In genomic region chr19:53194751-53195520, GRCm38 (mm10) we compare ENCODE assay signal across 9 mouse cellular contexts. TPM values are rescaled to one million over a fixed set of nuclear protein-coding genes. Genes with fewer than 3 reads are reported as not detected.
A peak's percentile ranks its signal among the peaks of the same experiment; 100 is the strongest.
DNase-seq lines count a peak whose midpoint lies in the region; ATAC-seq and TF ChIP-seq lines count a peak whose summit lies in the region.
"Had no signal": no experiment of that assay in that cellular context is flagged by ENCODE, and none has a peak within 500 bp of the region (broad histone marks: within the 10 kb centered on the region; RNA-seq: fewer than 3 reads in every experiment).

No protein-coding gene starts in this region.

- H3K4me1 ChIP-seq in MEL (ENCODE audit: control insufficient read depth in 1 of 2, insufficient read depth in 2 of 2, low read length in 2 of 2) = peaks cover 36 to 40% of the 10 kb centered on the region in 2 experiments

- peaks cover 4 to 46% of the 10 kb centered on the region in 2 experiments for H3K36me3 ChIP-seq in MEL (ENCODE audit: control insufficient read depth in 1 of 2, insufficient read depth in 2 of 2, low read length in 2 of 2)

- no peak for TF ChIP-seq POLR2A in MEL (IDR thresholded peaks at IDR 0.05; ENCODE audit: control insufficient read depth in 1 of 2, insufficient read depth in 1 of 2, low read depth in 1 of 2, low read length in 2 of 2, poor library complexity in 1 of 2)

- peak overlapping the region; percentile 81 for H3K9ac ChIP-seq in MEL (ENCODE audit: control insufficient read depth, low read depth, low read length, poor library complexity, severe bottlenecking)

- peak; percentile 68 for DNase-seq in layer of hippocampus, adult 9-11 months
- DNase-seq in layer of hippocampus, postnatal 14 days (ENCODE audit: low spot score in 2 of 2) = no peak
- peak; percentile 57 for DNase-seq in MEL (ENCODE audit: low read depth, low spot score)
- no peak for DNase-seq in urinary bladder, postnatal 14 days (ENCODE audit: low spot score)
- DNase-seq in frontal cortex, postnatal 10 days (ENCODE audit: low spot score in 2 of 2) = no peak
- DNase-seq in urinary bladder, adult 2 months (ENCODE audit: low spot score) = no peak
- DNase-seq: cerebellum, postnatal 25 days had no signal

- no peaks in the 10 kb centered on the region for H3K9me3 ChIP-seq in MEL (replicated peaks; ENCODE audit: insufficient read depth, low read length)

- no peaks in the 10 kb centered on the region for H3K27me3 ChIP-seq in MEL (ENCODE audit: control insufficient read depth in 1 of 2, insufficient read depth in 2 of 2, low read length in 2 of 2)

- no peak for TF ChIP-seq RAD21 in MEL (IDR thresholded peaks at IDR 0.05; ENCODE audit: low read depth, low read length)

- ATAC-seq in granulocyte monocyte progenitor cell, adult 5-6 weeks (replicated peaks; ENCODE audit: poor library complexity, severe bottlenecking) = peak; percentile 15
- peak; percentile 5 for ATAC-seq in megakaryocyte progenitor cell, adult 5-6 weeks (replicated peaks; ENCODE audit: poor library complexity)

- peak overlapping the region; percentile 98 for H3K27ac ChIP-seq in MEL (ENCODE audit: control insufficient read depth, low read depth, low read length)

- H3K4me3 ChIP-seq in MEL (ENCODE audit: control insufficient read depth in 1 of 2, insufficient read depth in 1 of 2, low read depth in 2 of 2, low read length in 2 of 2) = peak overlapping the region; percentile 71 to 82

- peaks cover 26% of the 10 kb centered on the region for H3K79me2 ChIP-seq in MEL (ENCODE audit: control insufficient read depth, insufficient read depth, low read length, poor library complexity)

- no peak for TF ChIP-seq CTCF in MEL (IDR thresholded peaks at IDR 0.05 in 2 of 3, conservative IDR thresholded peaks at IDR 0.05 in 1 of 3; ENCODE audit: control insufficient read depth in 1 of 3, insufficient read depth in 1 of 3, low read depth in 2 of 3, low read length in 3 of 3, poor library complexity in 1 of 3, severe bottlenecking in 1 of 3)

- TF ChIP-seq EP300 in MEL (IDR thresholded peaks at IDR 0.05; ENCODE audit: low read depth in 1 of 2, low read length in 2 of 2) = peak; percentile 22 to 34; a peak in 1 of 4 replicates

TF ChIP-seq in MEL, 35 proteins besides CTCF, POLR2A, EP300 and RAD21:
- TF ChIP-seq UBTF (IDR thresholded peaks at IDR 0.05; ENCODE audit: borderline replicate concordance, insufficient read depth, low read depth, low read length) (no peak), MXI1 (IDR thresholded peaks at IDR 0.05; ENCODE audit: low read depth, low read length) (peak; percentile 72), TBP (IDR thresholded peaks at IDR 0.05; ENCODE audit: low read depth, low read length) (no peak; the same call in none of the 2 replicates), ZNF384 (IDR thresholded peaks at IDR 0.05; ENCODE audit: low read depth, low read length) (no peak), MYC (IDR thresholded peaks at IDR 0.05; ENCODE audit: low read depth, low read length) (no peak), E2F4 (IDR thresholded peaks at IDR 0.05; ENCODE audit: borderline replicate concordance, low read depth, low read length) (no peak), ETS1 (IDR thresholded peaks at IDR 0.05; ENCODE audit: low read depth, low read length) (peak; percentile 46; the same call in 1 of the 2 replicates), ZC3H11A (IDR thresholded peaks at IDR 0.05; ENCODE audit: low read depth, low read length) (no peak), USF2 (IDR thresholded peaks at IDR 0.05; ENCODE audit: borderline replicate concordance in 1 of 2, insufficient read depth in 1 of 2, low read depth in 1 of 2, low read length in 2 of 2) (no peak), TAL1 (IDR thresholded peaks at IDR 0.05; ENCODE audit: low read length) (no peak), BHLHE40 (IDR thresholded peaks at IDR 0.05; ENCODE audit: borderline replicate concordance, low read depth, low read length) (no peak), RCOR1 (IDR thresholded peaks at IDR 0.05; ENCODE audit: low read depth, low read length) (peak; percentile 84), POLR2AphosphoS5 (IDR thresholded peaks at IDR 0.05; ENCODE audit: borderline replicate concordance, low read depth, low read length) (no peak; the same call in 1 of the 2 replicates), NRF1 (IDR thresholded peaks at IDR 0.05; ENCODE audit: insufficient read depth, low read depth, low read length, poor library complexity, severe bottlenecking) (no peak), MYB (IDR thresholded peaks at IDR 0.05; ENCODE audit: low read depth, low read length) (no peak), ELF1 (IDR thresholded peaks at IDR 0.05; ENCODE audit: low read depth, low read length) (no peak), POLR2AphosphoS2 (IDR thresholded peaks at IDR 0.05; ENCODE audit: low read length) (no peak), TCF12 (IDR thresholded peaks at IDR 0.05; ENCODE audit: low read depth, low read length) (0 out of 2 replicates have a peak, but pooled peaks have one; percentile 3), MAX (IDR thresholded peaks at IDR 0.05; ENCODE audit: low read length) (peak; percentile 28)

RNA-seq across cellular contexts. Expression of gene Add3, which starts 54.7 kb away (rescaled TPM):
- total RNA-seq in layer of hippocampus, postnatal 14 days (2021) = 100 to 1,000 TPM; 119 to 124 TPM
- total RNA-seq in MEL (2012; rRNA removed) = 14.0 and 33.0 TPM in 2 replicates
- polyA plus RNA-seq in MEL (2012; ENCODE audit: insufficient read depth in 1 of 2, insufficient read length in 2 of 2, low read depth in 1 of 2, low replicate concordance in 2 of 2, missing spikeins in 1 of 2) = 10 to 100 TPM in 1 of 2 experiments, not detected in 1; 52.9 TPM
- total RNA-seq in granulocyte monocyte progenitor cell, adult 5-6 weeks (2014; fragmentation: Nextera tagmentation) = 30.2 and 57.5 TPM in 2 replicates
- total RNA-seq in granulocyte monocyte progenitor cell, adult 5-6 weeks (2017) = 39.5 and 43.3 TPM in 2 replicates
- total RNA-seq in megakaryocyte progenitor cell, adult 5-6 weeks (2015) = 36.6 and 37.5 TPM in 2 replicates
- 43.8 and 46.8 TPM in 2 replicates for total RNA-seq in megakaryocyte progenitor cell, adult 5-6 weeks (2017)
- 95.8 and 110 TPM in 2 replicates for polyA plus RNA-seq in urinary bladder, adult 2 months (2012; rRNA removed)

Comparison
In these comparisons a context has a peak if more than half of its experiments do, and no peak if none do; other contexts are left out.
1. DNase-seq: peak in layer of hippocampus, adult 9-11 months (single experiment) and MEL (single experiment); none in layer of hippocampus, postnatal 14 days (0 of 2), urinary bladder, postnatal 14 days (single experiment), frontal cortex, postnatal 10 days (0 of 2) and urinary bladder, adult 2 months (single experiment).